Mouse (Mus musculus) forebrain, embryonic 10.5 days (tissue): ENCODE measurements around the gene Ncmap. TPM values are rescaled to one million over a fixed set of nuclear protein-coding genes. Genes with fewer than 3 reads are reported as not detected.
"Not testable (repeated sequence)": the region's sequence is repeated elsewhere in the genome, so short reads cannot be mapped to it uniquely, and the experiment has no call there.

Source experiments
- DNase-seq: peaks from one replicate; pipeline ENCODE4 v3.0.0-alpha.2; 2017; ENCODE audit warnings: low spot score; ENCODE audit errors: extremely low spot score
- H3K27ac ChIP-seq: fragments of 300-500 bp; sonication (generic); 2 replicates; pipeline ENCODE4 v1.5.1; 2016; ENCODE audit warnings: mild to moderate bottlenecking
- H3K27me3 ChIP-seq: fragments of 300-500 bp; sonication (generic); 2 replicates; pipeline ENCODE4 v1.6.1; 2016; ENCODE audit warnings: mild to moderate bottlenecking; ENCODE audit not compliant: poor library complexity, severe bottlenecking
- H3K36me3 ChIP-seq: fragments of 300-500 bp; sonication (generic); replicated peaks from 2 replicates; pipeline ENCODE4 v1.6.1; 2016; ENCODE audit warnings: mild to moderate bottlenecking, moderate library complexity
- H3K4me1 ChIP-seq: fragments of 300-500 bp; sonication (generic); 2 replicates; pipeline ENCODE4 v1.6.1; 2016
- H3K4me3 ChIP-seq: fragments of 300-500 bp; sonication (generic); 2 replicates; pipeline ENCODE4 v1.5.1; 2016; ENCODE audit warnings: mild to moderate bottlenecking, moderate library complexity
- H3K9me3 ChIP-seq: fragments of 300-500 bp; sonication (generic); 2 replicates; pipeline ENCODE4 v1.6.1; 2016; ENCODE audit warnings: mild to moderate bottlenecking, moderate library complexity
- WGBS: fragments of 180-500 bp; shearing (Covaris S2); methylation state at CpG from one replicate; pipeline ENCODE4 v1.1.7; 2016; 5-methylcytosine and 5-hydroxymethylcytosine counted together
- polyA plus RNA-seq: library from polyadenylated mRNA; unstranded; fragments of >200 nt; fragmentation: Nextera tagmentation; extraction: Ambion mirVana; gene quantifications from 2 replicates; pipeline ENCODE4 v1.2.1, GENCODE M21; 2016

Gene Ncmap
- polyA plus RNA-seq, 1 experiment from 2014 or later: 0.40 TPM

DNA sequence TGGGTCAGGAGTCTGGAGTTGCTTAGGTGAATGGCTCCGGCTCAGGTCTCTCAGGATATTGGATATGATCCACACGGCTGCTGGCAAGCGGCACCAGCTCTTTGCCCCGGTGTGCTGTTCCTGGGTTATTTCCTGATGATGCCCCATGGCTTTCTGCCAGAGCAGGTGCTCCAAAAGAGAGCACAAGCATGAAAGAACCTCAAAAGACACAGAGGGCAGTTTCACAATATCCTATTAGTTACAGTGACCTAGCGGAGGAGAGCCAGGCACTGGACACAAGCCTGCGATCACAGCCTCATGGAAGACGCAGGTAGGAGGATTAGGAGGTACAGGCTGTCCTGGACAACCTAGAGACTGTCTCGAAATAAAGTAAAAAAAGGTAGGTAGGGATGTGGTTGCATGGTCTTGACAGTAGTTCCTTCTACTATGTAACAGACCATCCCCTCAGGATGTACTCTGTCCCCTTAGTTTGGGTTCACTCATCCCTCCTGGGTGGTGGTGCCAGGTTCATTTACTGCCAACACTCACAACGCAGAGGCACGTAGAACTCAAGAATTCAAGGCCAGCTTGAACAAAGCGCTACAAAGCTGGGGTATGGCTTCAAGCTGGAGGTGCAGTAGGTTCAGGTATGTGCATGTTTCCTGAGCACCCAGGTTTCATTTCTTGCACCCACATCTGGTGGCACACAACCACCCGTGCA, 40.7 kb downstream of the Ncmap start:
- WGBS: 86% methylated on average over 12 of the region's 12 CpGs
- DNase-seq: no peak
- H3K4me1 ChIP-seq: peaks cover 12% of the 10 kb centered on the region
- no peaks in the 10 kb centered on the region for H3K27me3 ChIP-seq
- H3K9me3 ChIP-seq: no peaks in the 10 kb centered on the region
- H3K27ac ChIP-seq: no peak overlapping the region
- no peak overlapping the region for H3K4me3 ChIP-seq
- no peaks in the 10 kb centered on the region for H3K36me3 ChIP-seq

DNA sequence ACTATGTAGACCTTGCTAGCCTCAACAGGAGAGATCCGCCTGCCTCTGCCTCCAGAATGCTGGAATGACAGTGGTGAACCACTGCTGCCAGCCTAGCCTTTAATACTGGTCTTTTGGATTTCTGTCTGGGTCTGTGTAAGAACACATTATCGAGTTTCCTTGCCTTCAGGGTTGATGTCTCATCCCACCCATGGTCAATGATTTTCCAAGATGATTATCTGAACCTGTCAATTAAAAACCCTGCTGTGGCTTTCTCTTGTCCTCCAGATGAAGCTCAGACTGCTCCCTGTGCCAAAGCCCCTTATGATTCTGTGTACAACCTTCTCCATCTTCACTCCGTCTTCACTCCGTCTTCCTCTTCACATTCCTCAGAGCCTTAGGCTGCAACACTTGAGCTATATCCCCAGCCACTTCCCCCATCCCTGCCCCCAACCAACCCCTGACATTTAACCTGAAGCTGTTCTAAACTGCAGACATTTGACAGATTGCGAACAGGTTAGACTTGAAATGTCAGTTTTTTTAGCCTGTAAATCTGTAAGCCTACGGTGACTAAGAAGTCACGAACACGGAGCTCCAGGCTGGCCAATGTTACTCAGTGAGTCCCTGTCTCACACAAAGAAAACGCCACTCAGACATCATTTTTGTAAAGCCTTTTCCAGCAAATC, 42.0 kb downstream of the Ncmap start:
- no peaks in the 10 kb centered on the region for H3K27me3 ChIP-seq
- no peak overlapping the region for H3K27ac ChIP-seq
- H3K9me3 ChIP-seq: no peaks in the 10 kb centered on the region
- no peak for DNase-seq
- peaks cover 6% of the 10 kb centered on the region for H3K36me3 ChIP-seq
- H3K4me3 ChIP-seq: no peak overlapping the region
- peaks cover 24% of the 10 kb centered on the region for H3K4me1 ChIP-seq
- WGBS: 81% methylated on average over 9 of the region's 9 CpGs

DNA sequence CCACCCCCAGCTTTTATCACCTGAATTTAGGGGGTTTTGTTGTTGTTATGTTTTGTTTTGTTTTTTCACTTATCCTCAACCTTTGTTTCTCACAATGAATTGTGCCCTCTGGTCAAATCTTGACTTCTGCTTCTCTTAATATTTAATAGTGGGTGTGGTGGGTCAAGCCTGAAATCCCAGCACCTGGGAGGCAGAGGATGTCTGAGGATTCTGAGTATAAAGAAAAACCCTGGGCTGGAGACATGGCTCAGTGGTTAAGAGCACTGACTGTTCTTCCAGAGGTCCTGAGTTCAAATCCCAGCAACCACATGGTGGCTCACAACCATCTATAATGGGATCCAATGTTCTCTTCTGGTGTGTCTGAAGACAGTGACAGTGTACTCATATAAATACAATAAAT, 43.3 kb downstream of the Ncmap start:
- H3K27ac ChIP-seq: peak overlapping the region; percentile 95
- not testable (repeated sequence) for H3K9me3 ChIP-seq, H3K4me3 ChIP-seq

DNA sequence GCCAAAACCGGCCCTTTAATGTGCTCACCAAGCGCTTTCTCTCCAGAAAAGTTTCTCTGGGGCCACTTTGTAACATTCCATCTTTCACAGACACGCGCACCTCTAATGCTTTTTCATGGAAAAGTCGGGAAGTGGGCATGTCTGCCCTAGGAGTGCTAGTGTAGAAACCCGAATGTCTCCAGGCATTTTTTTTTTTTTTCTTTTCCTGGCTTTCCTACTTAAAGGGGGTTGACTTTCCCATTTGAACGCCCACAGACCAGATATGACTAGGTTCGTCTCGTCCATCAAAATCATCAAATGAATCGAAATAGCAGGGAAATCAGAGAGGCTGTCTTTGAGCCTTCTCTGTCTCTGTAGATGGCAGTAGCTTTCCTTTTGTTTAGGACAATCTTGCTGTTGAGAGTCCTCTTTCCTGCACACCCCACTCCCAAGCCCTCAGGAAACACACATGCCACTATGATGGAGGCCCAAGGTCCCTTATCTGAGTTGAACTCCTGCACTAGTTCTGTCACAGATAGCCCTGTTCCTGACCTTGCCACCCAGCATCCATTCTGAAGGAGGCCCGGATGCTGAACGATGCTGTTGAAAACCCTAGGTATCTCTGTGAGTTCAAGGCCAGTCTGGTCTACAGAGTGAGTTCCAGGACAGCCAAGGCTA, 44.1 kb downstream of the Ncmap start:
- Histone ChIP-seq H3K36me3 (peaks cover 27% of the 10 kb centered on the region), H3K27ac (peak overlapping the region; percentile 95), H3K4me1 (peaks cover 24% of the 10 kb centered on the region), H3K4me3 (peak overlapping the region; percentile 90), H3K9me3 (peaks cover 9% of the 10 kb centered on the region; the same call in 1 of the 2 replicates), H3K27me3 (no peaks in the 10 kb centered on the region)
- DNase-seq: peak; percentile 32
- 24% methylated on average over 12 of the region's 12 CpGs for WGBS

More for the DNA sequence above, 43.3 kb downstream of the Ncmap start:
- Histone ChIP-seq H3K4me1 (peaks cover 24% of the 10 kb centered on the region), H3K36me3 (peaks cover 19% of the 10 kb centered on the region)
- H3K27me3 ChIP-seq, DNase-seq: not testable (repeated sequence)

DNA sequence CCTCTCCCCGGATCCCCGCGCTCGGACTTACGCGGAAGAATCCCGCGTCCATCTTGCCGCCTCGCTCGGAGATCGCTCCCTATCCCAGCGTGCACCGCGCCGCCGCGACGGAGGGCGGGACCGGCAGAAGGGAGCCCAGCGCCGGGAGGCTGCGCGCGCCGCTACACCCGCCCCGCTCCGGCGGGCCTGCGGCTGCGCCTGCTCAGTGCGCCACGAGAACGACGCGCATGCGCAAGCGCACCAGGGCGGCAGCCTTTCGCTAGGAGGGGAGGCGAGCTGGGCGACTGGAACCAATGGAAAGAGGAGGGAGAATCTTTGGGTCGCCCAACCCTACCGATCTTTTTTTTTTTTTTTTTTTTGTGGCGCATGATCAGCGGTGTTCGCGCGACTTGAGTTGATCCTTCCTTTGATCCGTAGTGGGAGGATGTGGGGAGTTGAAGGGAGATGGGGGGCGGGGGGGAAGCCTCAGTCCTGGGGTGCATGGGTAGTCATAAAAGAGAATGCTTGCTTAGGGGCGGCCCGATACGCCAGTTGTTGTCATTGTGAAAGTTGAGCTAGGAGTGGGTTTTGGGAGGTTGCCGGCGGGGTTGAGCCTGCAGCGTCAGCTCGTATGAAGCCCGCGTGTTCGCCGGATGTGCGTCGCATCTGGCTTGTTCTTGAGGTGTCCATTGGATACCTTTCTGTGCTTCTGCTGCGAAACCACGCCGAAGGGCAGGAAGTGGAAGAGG, 44.8 kb downstream of the Ncmap start, which contains the start of gene Srrm1:
Gene Srrm1, minus strand, starts transcription at position 256 of the 728 bp plus-strand sequence.
- WGBS: under 1% methylated on average over 68 of the region's 69 CpGs

DNA sequence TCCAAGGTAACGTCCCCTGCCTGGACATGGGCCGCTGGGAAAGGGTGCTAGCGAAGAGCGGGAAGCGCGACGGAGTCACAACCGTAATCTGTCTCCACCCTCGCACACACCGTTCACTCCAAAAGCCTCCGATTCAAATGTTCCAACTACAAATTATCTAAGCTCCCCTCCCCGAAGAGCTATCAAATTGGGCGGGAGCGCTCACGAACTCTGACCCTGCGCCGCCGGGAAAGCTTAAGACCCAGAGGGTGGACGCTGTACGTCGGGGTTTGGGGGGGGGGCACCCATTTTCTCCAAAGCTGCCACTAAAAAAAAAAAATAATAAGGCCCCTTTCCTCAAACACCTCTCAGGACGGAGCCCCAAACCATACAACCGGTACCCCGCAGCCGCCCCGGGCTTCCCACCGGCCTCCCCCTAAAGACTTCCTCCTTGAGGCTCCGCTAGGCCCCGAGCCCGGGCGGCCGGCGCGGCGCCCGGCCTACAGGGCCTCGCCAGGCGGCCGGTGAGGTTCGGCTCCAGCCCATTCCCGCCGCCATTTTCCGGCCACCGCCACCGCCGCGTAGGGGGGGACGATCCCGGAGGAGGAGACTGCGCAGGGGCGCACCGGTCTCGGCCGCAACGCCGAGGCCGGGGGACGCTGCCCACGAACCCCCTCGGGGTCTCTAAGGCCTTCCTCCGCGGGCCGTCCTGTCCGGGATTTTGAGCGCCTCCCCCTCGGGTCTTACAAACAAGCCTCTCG, 45.5 kb downstream of the Ncmap start:
- peaks cover 40% of the 10 kb centered on the region for H3K36me3 ChIP-seq
- under 1% methylated on average over 67 of the region's 67 CpGs for WGBS
- H3K27me3 ChIP-seq: no peaks in the 10 kb centered on the region
- peak overlapping the region; percentile 90 for H3K4me3 ChIP-seq
- H3K4me1 ChIP-seq: peaks cover 24% of the 10 kb centered on the region
- peak overlapping the region; percentile 95 for H3K27ac ChIP-seq
- peaks cover 9% of the 10 kb centered on the region; the same call in 1 of the 2 replicates for H3K9me3 ChIP-seq
- DNase-seq: no peak

More for the DNA sequence above, 44.8 kb downstream of the Ncmap start, which contains the start of gene Srrm1:
- Histone ChIP-seq H3K4me3 (peak within 1 kb of the TSS; percentile 90), H3K9me3 (peaks cover 9% of the 10 kb centered on the region; the same call in 1 of the 2 replicates), H3K27me3 (no peaks in the 10 kb centered on the region), H3K4me1 (peaks cover 24% of the 10 kb centered on the region), H3K36me3 (peaks cover 34% of the 10 kb centered on the region), H3K27ac (peak within 1 kb of the TSS; percentile 95)
- peak; percentile 96 for DNase-seq

DNA sequence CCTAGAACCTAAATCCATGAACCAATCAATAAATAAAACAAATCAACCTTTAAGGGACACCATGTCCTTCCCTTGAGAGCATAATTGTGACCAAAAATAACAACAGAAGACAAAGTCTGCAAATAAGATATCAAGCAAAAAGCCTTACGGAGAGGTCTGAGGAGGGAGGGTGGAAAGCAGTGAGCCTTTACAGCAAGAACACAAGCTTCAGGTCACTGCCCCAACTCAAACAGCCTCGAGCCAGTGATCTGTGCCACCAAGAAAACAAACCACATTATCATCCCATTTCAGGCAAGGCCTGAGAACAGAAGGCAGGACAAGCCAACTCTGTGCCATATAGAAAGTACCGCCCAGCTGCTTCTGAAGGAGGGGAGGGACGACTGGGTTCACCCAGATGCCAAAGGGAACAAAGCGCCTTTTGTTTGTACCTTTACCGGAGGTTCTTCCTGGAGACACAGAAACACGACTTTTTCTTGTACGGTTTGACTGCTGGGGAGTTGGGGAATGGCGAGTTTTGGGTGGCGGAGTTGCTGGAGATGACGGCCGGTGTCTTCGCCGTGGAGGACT, 60.6 kb downstream of the Ncmap start:
- WGBS: 89% methylated on average over 14 of the region's 14 CpGs
- Histone ChIP-seq H3K4me3 (no peak overlapping the region), H3K9me3 (no peaks in the 10 kb centered on the region), H3K4me1 (no peaks in the 10 kb centered on the region), H3K27ac (no peak overlapping the region), H3K36me3 (peaks cover 100% of the 10 kb centered on the region), H3K27me3 (no peaks in the 10 kb centered on the region)
- DNase-seq: no peak

DNA sequence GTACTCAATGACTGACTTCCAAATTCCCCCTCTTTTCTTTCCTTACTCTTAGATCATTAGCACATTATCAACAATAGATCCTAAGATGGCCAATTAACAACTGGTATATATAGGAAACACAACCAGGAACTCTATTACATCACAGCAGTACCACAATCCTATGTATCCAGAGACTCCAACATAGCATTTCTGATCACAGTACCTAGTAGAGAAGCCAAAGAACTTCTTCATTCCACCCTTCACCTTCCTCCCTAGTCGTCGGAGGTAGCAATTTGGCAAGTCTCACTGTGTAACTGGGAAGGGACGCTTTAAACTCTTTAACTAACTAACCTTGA, 62.0 kb downstream of the Ncmap start:
- WGBS: 97% methylated on average over 3 of the region's 3 CpGs
- DNase-seq: no peak
- peaks cover 100% of the 10 kb centered on the region for H3K36me3 ChIP-seq

DNA sequence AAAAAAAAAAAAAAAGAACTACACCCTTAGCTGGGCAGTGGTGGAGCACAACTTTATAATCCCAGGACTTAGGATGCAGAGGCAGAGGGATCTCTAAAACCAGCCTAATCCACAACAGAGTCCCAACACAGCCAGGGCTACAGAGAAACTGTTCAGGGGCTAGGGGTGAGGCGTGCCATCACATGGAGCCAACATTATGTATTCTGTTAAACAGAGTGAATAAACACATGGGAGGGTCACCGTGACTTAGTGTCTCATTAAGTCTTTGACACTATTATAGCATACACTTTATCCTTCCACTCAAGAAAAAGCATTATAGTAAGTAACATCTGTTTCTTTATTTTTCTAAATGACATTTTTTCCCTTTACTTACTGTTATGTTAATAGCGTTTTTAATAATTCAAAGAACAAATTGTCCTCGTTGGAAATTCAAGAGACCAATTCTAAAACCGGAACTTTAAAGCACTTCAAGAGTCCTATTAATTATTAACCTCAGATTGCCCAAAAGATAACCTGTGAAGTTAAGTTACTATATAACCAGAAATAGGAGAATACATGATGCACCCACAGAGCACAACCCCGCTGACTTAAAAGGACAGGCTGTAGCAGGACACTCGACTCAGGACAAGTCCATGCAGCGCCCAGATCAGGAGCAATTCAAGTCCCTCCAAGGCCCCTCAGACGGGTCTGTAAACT, 62.6 kb downstream of the Ncmap start:
- DNase-seq: no peak
- Histone ChIP-seq H3K36me3 (peaks cover 100% of the 10 kb centered on the region), H3K27me3 (no peaks in the 10 kb centered on the region), H3K4me1 (no peaks in the 10 kb centered on the region), H3K9me3 (no peaks in the 10 kb centered on the region), H3K27ac (no peak overlapping the region), H3K4me3 (no peak overlapping the region)
- WGBS: 93% methylated on average over 9 of the region's 9 CpGs

More for the DNA sequence above, 62.0 kb downstream of the Ncmap start:
- no peak overlapping the region for H3K4me3 ChIP-seq
- no peaks in the 10 kb centered on the region for H3K27me3 ChIP-seq
- H3K4me1 ChIP-seq: no peaks in the 10 kb centered on the region
- H3K9me3 ChIP-seq: no peaks in the 10 kb centered on the region
- H3K27ac ChIP-seq: no peak overlapping the region

DNA sequence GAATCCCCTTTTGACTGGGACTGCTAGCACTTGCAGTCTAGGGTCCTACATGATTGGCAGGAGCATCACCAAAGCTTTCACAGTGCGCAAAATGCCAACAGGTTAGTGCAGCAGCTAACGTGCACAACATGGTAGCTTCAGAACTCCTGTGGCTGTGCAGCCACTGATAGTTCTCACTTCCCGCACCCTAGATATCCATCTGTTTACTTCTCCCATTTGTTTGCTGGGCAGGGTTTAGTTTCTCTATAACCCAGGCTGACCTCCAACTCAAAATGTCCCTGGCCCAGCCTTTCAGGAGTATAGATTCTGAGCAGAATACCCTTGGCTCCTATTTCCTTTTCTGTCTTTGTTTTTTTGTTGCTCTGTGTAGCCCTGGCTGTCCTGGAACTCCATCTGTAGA, 71.6 kb downstream of the Ncmap start:
- no peaks in the 10 kb centered on the region for H3K9me3 ChIP-seq
- H3K4me3 ChIP-seq: no peak overlapping the region
- no peaks in the 10 kb centered on the region for H3K27me3 ChIP-seq
- DNase-seq: no peak
- whole genome bisulfite sequencing: 93% methylated on average over 3 of the region's 3 CpGs
- no peaks in the 10 kb centered on the region for H3K4me1 ChIP-seq
- H3K36me3 ChIP-seq: peaks cover 100% of the 10 kb centered on the region
- H3K27ac ChIP-seq: no peak overlapping the region

DNA sequence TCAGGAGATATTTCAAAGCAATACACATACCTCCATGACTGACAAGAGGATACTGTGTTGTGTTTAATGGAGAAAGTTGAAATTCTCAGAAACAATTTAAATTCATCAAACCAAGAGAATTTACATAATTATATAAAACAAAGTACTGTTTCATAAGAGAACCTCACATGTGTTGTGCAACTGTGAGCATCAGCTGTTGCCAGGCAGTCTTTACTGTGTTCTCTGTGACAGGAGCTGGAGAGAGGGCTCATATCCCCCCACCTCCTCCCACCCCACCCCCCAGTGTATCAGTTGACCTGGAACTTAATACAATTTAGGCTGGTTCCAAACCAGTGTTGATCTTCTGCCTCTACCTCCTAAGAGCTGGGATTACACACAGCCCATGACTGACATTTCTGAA, 72.0 kb downstream of the Ncmap start:
- Histone ChIP-seq H3K4me3 (no peak overlapping the region), H3K27me3 (no peaks in the 10 kb centered on the region), H3K36me3 (peaks cover 100% of the 10 kb centered on the region), H3K4me1 (no peaks in the 10 kb centered on the region), H3K27ac (no peak overlapping the region), H3K9me3 (no peaks in the 10 kb centered on the region)
- no peak for DNase-seq
